Mouse (Mus musculus) spleen, postnatal 10 days (tissue): Measurements from ENCODE around the gene Mrgpra3.

Experiments used
- DNase-seq, 2 experiments: peaks; one replicate each; pipeline ENCODE4 v3.0.0; 2021 to 2022; ENCODE audit warnings: low spot score in 2 of 2

Gene Mrgpra3

DNA sequence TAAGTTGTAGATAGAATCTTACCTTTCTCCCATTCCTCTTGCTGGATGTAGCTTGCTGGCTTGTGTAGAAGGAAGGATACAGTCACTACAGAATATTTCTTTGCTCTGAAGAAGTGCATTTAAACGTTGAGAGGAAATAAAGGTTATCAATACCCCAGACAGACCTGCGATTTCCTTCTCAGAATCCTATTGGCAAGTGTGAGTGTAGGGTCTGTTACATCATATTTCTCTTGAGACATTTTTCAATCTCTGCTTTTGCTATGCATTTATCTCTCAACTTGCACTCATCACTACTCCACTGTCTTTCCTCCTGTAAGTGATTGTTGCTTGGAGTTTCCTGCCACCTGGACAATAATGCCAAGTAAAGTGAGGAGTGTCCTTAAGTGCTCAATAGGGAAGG is at the start of gene Mrgpra3:
TSS of gene Mrgpra3 (minus strand) at position 101 of the 400 bp plus-strand sequence.
- DNase-seq: no peak
